Mouse (Mus musculus): ENCODE measurements around the gene Scd3. TPM values are rescaled to one million over a fixed set of nuclear protein-coding genes. Genes with fewer than 3 reads are reported as not detected.

The Scd3 gene
- polyA plus RNA-seq, 1 experiment: 0.05 TPM

GRCm38 (mm10) chr19:44229776-44230175 lies 26.7 kb downstream of the Scd3 start:
- Histone ChIP-seq H3K4me3 (no peak overlapping the region), H3K27me3 (ENCODE audit: control insufficient read depth, insufficient read depth, insufficient read length) (no peaks in the 10 kb centered on the region), H3ac (ENCODE audit: control insufficient read depth, insufficient read length) (no peak overlapping the region), H3K36me3 (ENCODE audit: control insufficient read depth, insufficient read depth) (no peaks in the 10 kb centered on the region), H3K79me2 (ENCODE audit: control insufficient read depth, insufficient read depth) (no peaks in the 10 kb centered on the region), H3K4me2 (ENCODE audit: low read depth) (no peak overlapping the region)
- TF ChIP-seq E2F4 (IDR thresholded peaks at IDR 0.05; ENCODE audit: insufficient read depth): no peak
- TF ChIP-seq MYOD1 (IDR thresholded peaks at IDR 0.05; ENCODE audit: control insufficient read depth in 1 of 3, insufficient read length in 2 of 3, low read depth in 2 of 3): no peak
- no peak for TF ChIP-seq REST (IDR thresholded peaks at IDR 0.05; ENCODE audit: insufficient read depth, insufficient read length)
- no peak for TF ChIP-seq USF1 (IDR thresholded peaks at IDR 0.05; ENCODE audit: low read depth)
- no peak for TF ChIP-seq POLR2A (IDR thresholded peaks at IDR 0.05; ENCODE audit: insufficient read length, low read depth)
- TF ChIP-seq TCF3 (IDR thresholded peaks at IDR 0.05; ENCODE audit: insufficient read length, low read depth): no peak
- TF ChIP-seq TCF12 (IDR thresholded peaks at IDR 0.05; ENCODE audit: insufficient read depth, poor library complexity, severe bottlenecking): no peak

- Histone ChIP-seq H3K4me2 (ENCODE audit: low read depth) (no peak overlapping the region), H3ac (ENCODE audit: control insufficient read depth, insufficient read length) (no peak overlapping the region), H3K27me3 (ENCODE audit: control insufficient read depth, insufficient read depth, insufficient read length) (no peaks in the 10 kb centered on the region), H3K4me3 (no peak overlapping the region), H3K79me2 (ENCODE audit: control insufficient read depth, insufficient read depth) (no peaks in the 10 kb centered on the region), H3K36me3 (ENCODE audit: control insufficient read depth, insufficient read depth) (no peaks in the 10 kb centered on the region)
- TF ChIP-seq CEBPB (IDR thresholded peaks at IDR 0.05; ENCODE audit: insufficient read depth, poor library complexity, severe bottlenecking): no peak
- no peak for TF ChIP-seq MAX (IDR thresholded peaks at IDR 0.05; ENCODE audit: low read depth)
- no peak for TF ChIP-seq E2F4 (IDR thresholded peaks at IDR 0.05; ENCODE audit: insufficient read depth)
- no peak for TF ChIP-seq POLR2AphosphoS2 (IDR thresholded peaks at IDR 0.05; ENCODE audit: insufficient read length, low read depth)
- no peak for TF ChIP-seq MYOD1 (IDR thresholded peaks at IDR 0.05; ENCODE audit: control insufficient read depth in 1 of 3, insufficient read length in 2 of 3, low read depth in 2 of 3)
- TF ChIP-seq USF1 (IDR thresholded peaks at IDR 0.05; ENCODE audit: low read depth): no peak
- TF ChIP-seq TCF12 (IDR thresholded peaks at IDR 0.05; ENCODE audit: insufficient read depth, poor library complexity, severe bottlenecking): no peak
- no peak for TF ChIP-seq SRF (IDR thresholded peaks at IDR 0.05; ENCODE audit: control insufficient read depth, insufficient read length, low read depth)
- no peak for TF ChIP-seq REST (IDR thresholded peaks at IDR 0.05; ENCODE audit: insufficient read depth, insufficient read length)
- no peak for TF ChIP-seq POLR2A (IDR thresholded peaks at IDR 0.05; ENCODE audit: insufficient read length, low read depth)
- TF ChIP-seq TCF3 (IDR thresholded peaks at IDR 0.05; ENCODE audit: insufficient read length, low read depth): no peak
- no peak for TF ChIP-seq MYOG (IDR thresholded peaks at IDR 0.05; ENCODE audit: control insufficient read depth in 1 of 3, insufficient read depth in 1 of 3, insufficient read length in 2 of 3, low read depth in 2 of 3)
Observed at GRCm38 (mm10) chr19:44230212-44230611, 27.1 kb downstream of the Scd3 start.

- Histone ChIP-seq H3K27me3 (ENCODE audit: control insufficient read depth, insufficient read depth, insufficient read length) (no peaks in the 10 kb centered on the region), H3K4me2 (ENCODE audit: low read depth) (no peak overlapping the region), H3K36me3 (ENCODE audit: control insufficient read depth, insufficient read depth) (no peaks in the 10 kb centered on the region), H3K4me3 (no peak overlapping the region), H3K79me2 (ENCODE audit: control insufficient read depth, insufficient read depth) (no peaks in the 10 kb centered on the region), H3ac (ENCODE audit: control insufficient read depth, insufficient read length) (no peak overlapping the region)
- TF ChIP-seq E2F4 (IDR thresholded peaks at IDR 0.05; ENCODE audit: insufficient read depth) (no peak), TCF12 (IDR thresholded peaks at IDR 0.05; ENCODE audit: insufficient read depth, poor library complexity, severe bottlenecking) (no peak), MYOG (IDR thresholded peaks at IDR 0.05; ENCODE audit: control insufficient read depth in 1 of 3, insufficient read depth in 1 of 3, insufficient read length in 2 of 3, low read depth in 2 of 3) (no peak), POLR2AphosphoS2 (IDR thresholded peaks at IDR 0.05; ENCODE audit: insufficient read length, low read depth) (no peak), POLR2A (IDR thresholded peaks at IDR 0.05; ENCODE audit: insufficient read length, low read depth) (no peak), MAX (IDR thresholded peaks at IDR 0.05; ENCODE audit: low read depth) (no peak), USF1 (IDR thresholded peaks at IDR 0.05; ENCODE audit: low read depth) (no peak), SRF (IDR thresholded peaks at IDR 0.05; ENCODE audit: control insufficient read depth, insufficient read length, low read depth) (no peak), TCF3 (IDR thresholded peaks at IDR 0.05; ENCODE audit: insufficient read length, low read depth) (no peak), CEBPB (IDR thresholded peaks at IDR 0.05; ENCODE audit: insufficient read depth, poor library complexity, severe bottlenecking) (no peak), REST (IDR thresholded peaks at IDR 0.05; ENCODE audit: insufficient read depth, insufficient read length) (no peak), MYOD1 (IDR thresholded peaks at IDR 0.05; ENCODE audit: control insufficient read depth in 1 of 3, insufficient read length in 2 of 3, low read depth in 2 of 3) (no peak)
Observed at GRCm38 (mm10) chr19:44231608-44232151, 28.6 kb downstream of the Scd3 start.

- no peak for TF ChIP-seq MAX (IDR thresholded peaks at IDR 0.05; ENCODE audit: low read depth)
- TF ChIP-seq POLR2A (IDR thresholded peaks at IDR 0.05; ENCODE audit: insufficient read length, low read depth): no peak
- TF ChIP-seq MYOG (IDR thresholded peaks at IDR 0.05; ENCODE audit: control insufficient read depth in 1 of 3, insufficient read depth in 1 of 3, insufficient read length in 2 of 3, low read depth in 2 of 3): no peak
- no peak for TF ChIP-seq TCF3 (IDR thresholded peaks at IDR 0.05; ENCODE audit: insufficient read length, low read depth)
- no peak for TF ChIP-seq USF1 (IDR thresholded peaks at IDR 0.05; ENCODE audit: low read depth)
- TF ChIP-seq MYOD1 (IDR thresholded peaks at IDR 0.05; ENCODE audit: control insufficient read depth in 1 of 3, insufficient read length in 2 of 3, low read depth in 2 of 3): no peak
- no peak for TF ChIP-seq TCF12 (IDR thresholded peaks at IDR 0.05; ENCODE audit: insufficient read depth, poor library complexity, severe bottlenecking)
- no peak for TF ChIP-seq SRF (IDR thresholded peaks at IDR 0.05; ENCODE audit: control insufficient read depth, insufficient read length, low read depth)
- no peak for TF ChIP-seq CEBPB (IDR thresholded peaks at IDR 0.05; ENCODE audit: insufficient read depth, poor library complexity, severe bottlenecking)
- no peak for TF ChIP-seq POLR2AphosphoS2 (IDR thresholded peaks at IDR 0.05; ENCODE audit: insufficient read length, low read depth)
- no peak for TF ChIP-seq E2F4 (IDR thresholded peaks at IDR 0.05; ENCODE audit: insufficient read depth)
- no peak for TF ChIP-seq REST (IDR thresholded peaks at IDR 0.05; ENCODE audit: insufficient read depth, insufficient read length)
- Histone ChIP-seq H3K4me2 (ENCODE audit: low read depth) (no peak overlapping the region), H3K27me3 (ENCODE audit: control insufficient read depth, insufficient read depth, insufficient read length) (no peaks in the 10 kb centered on the region), H3K36me3 (ENCODE audit: control insufficient read depth, insufficient read depth) (no peaks in the 10 kb centered on the region), H3K79me2 (ENCODE audit: control insufficient read depth, insufficient read depth) (no peaks in the 10 kb centered on the region), H3ac (ENCODE audit: control insufficient read depth, insufficient read length) (no peak overlapping the region), H3K4me3 (no peak overlapping the region)
Observed at GRCm38 (mm10) chr19:44237471-44238006, 34.5 kb downstream of the Scd3 start.
